Mouse (Mus musculus) c-Kit-negative CD71-positive TER-119-positive erythroid progenitor cells, embryonic 14.5 days (primary cell): ENCODE measurements around the gene Kif5a.

Source experiments
- DNase-seq: peaks from one replicate; pipeline ENCODE4 v3.0.0-alpha.2; 2013; ENCODE audit warnings: low read depth, low spot score

The Kif5a gene

DNA sequence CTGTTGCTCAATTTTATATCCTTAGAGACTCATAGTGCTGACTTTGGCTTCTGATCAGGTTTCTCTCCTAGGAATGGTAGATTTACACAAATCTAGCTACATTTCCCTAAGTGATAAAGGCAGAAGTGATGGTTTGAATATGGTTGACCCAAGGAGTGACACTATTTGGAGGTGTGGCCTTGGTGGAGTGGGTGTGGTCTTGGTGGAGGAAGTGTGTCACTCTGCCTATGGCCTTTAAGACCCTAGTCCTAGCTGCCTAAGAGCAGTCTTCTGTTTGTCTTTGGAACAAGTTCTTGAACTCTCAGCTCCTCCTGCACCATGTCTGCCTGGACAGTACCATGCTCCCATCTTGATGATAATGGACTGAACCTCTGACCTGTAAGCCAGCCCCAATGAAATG lies 46.0 kb downstream of the Kif5a start:
- DNase-seq, result no peak

DNA sequence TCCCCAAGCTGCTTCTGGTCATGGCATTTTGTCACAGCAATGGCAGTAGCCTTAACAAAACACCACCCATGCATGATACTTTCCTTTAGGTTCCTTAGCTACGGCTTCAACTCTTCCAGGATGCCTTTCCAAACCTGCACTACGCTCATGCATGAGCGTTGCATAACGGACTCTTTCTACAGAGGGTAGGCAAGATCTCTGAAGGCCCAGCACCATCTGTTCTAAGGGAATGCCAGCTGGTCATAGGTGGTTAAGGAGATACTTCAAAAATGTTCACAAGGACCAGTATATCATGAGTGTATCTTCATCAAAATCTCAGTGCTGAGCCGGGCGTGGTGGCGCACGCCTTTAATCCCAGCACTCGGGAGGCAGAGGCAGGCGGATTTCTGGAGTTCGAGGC lies 46.7 kb downstream of the Kif5a start:
- no peak for DNase-seq

DNA sequence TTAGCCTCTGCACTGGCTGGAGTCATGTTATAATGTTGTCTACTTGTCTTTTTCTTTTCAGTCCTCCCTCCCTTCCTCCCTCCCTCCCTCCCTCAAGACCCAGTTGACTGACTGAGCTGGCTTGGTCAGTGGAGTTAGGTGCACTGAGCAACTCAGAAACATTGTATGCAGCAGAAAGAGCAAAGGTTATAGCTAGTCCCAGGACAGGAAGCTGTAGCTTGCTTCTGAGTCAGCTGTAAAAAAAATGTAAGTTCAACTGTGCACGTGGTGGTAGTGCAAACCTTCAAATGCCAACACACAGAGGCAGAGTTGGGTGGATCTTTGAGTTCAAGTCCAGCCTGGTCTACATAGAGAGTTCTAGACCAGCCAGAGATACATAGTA lies 48.7 kb downstream of the Kif5a start:
- DNase-seq, result no peak

GRCm38 (mm10) chr10:127213704-127214421 lies 49.3 kb downstream of the Kif5a start:
- DNase-seq, result no peak

DNA sequence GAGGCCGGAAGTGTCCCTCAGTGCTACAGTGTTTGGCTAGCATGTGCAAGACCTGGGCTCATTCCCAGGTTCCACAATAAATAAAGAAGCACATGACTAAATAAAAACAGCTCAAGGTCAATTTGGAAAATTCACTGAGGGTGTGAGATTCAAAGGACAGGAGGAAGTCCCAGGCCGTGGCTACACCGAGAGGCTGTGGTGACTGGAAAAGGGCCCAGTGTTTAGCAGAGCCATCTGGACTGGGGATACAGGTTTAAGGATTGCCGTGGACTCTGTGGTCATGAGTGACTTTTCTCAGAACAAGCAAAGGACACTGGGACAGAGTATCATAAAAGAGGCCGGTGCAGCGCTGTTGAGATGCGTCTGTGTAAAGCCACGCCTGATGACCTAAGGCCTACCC lies 49.9 kb downstream of the Kif5a start:
- DNase-seq, result no peak

DNA sequence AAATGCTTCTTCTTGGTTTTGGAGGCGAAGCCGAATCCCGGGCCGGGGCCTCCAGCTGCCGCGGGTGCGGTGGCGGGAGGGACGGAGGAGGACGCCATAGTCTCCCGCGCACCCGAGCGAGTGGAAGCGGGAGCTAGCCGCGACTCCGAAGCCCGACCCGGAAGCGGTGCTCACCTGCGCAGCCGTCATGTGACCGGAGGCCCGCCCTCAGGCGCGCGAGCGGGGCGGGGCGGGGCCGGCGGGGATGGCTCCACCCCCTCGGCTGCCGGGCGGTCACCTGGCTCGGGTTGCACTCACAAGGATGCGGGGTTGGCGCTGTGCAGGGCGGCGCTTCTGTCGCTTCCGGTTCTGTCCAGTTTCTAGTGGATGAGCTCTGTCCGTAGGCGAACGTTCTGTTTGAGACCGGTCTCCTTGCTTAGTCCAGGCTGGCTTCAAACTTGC lies 51.7 kb downstream of the Kif5a start, which contains the start of gene Pip4k2c:
TSS of gene Pip4k2c (minus strand) at position 172 of the 441 bp plus-strand sequence.
- DNase-seq, result peak; percentile 84

DNA sequence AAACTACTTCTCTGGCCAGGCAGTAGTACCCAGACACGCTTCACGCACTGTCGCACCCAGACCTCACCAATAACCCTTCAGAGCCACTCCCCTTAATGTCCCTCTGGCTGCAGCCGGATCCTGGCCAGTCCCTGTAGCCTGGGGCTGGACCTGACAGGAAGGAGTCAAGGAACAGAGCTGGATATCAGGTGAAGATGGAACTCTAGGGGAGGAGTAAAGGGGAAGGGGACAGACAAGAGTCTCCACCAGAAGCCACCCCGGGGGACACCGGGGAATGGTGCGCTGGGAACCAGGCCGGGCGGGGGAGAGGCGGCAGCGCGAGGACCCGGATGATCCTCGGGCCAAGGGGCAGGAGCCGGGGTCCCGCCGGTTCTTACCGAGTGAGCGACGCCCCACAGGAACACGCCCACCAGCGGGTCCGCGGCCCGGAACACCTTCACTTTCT lies 52.2 kb downstream of the Kif5a start:
- no peak for DNase-seq

GRCm38 (mm10) chr10:127209928-127210570 lies 53.1 kb downstream of the Kif5a start:
- DNase-seq, result no peak

- no peak for DNase-seq
Measured at GRCm38 (mm10) chr10:127208921-127209320, 54.2 kb downstream of the Kif5a start.

GRCm38 (mm10) chr10:127205373-127205772 lies 57.8 kb downstream of the Kif5a start:
- DNase-seq, result peak; percentile 78

DNA sequence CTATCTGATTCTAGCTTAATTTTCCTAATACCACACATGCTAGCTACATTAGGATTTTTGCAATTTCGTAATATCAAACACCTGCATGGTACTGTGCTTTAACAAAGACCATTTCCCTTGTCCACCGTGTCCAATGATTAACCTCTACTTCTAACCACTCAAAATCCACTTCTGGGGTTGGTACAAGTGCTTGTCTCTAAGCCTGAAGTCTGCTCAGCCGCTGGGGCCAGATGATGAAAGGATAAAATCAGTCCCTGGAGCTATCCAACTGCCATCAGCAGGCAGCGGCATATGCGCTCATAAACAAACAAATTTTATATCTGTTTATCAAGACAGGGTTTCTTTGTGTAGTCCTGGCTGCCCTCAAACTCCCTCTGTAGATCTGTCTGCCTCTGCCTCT lies 58.6 kb downstream of the Kif5a start:
- DNase-seq, result no peak

DNA sequence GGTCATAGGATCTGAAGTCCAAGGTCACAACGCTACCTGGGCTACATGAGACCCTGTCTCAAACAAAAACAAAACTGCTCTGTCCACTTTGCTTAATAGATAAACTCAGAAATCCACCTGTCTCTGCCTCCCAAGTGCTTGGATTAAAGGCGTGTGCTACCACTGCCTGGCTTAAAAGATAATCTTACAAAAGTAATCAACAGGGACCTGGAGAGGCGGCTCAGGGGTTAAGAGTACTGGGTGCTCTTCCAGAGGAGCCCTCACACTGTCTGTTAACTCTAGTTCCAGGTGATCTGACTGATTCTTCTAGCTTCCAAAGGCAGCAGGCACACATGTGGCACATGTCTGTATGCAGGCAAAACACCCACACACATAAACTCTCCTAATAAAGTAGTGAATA lies 60.0 kb downstream of the Kif5a start:
- no peak for DNase-seq

DNA sequence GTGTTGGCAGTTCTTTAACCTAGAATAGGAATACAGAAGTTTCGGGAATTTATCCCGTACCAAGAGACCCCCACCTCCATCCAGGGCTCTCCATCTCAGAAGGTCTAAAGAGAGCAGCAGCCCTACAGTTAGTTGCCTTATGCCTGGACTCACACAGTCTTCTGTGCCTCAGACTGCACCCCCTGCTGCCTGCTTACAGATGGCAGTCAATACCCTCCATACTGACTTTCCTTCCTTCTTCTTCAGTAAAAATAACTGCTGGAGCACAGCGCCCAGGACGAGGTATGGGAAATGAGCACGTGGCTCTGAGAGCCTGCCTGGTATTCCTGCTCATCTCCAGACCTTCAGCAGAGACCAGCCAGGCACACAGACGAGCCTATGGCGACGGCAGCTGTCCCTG lies 62.9 kb downstream of the Kif5a start:
- no peak for DNase-seq

DNA sequence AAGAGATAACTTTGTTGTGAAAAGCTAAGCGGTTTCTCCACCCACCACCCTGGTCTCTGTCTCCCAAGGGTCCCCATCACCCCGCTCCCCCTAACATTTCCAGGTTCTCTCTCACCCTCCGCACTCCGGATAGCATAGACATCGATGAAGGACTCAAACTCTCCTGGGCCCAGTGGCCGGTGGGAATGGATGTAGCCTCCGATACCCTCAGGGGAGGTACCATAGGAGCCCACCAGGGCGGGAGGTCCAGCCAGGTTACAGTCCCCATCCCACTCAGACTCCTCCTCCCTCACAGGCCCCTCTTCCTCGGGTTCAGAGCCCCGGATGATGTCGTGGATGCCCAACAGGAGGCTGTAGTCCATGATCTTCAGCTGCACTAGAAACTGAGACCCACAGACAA lies 63.7 kb downstream of the Kif5a start:
- DNase-seq, result no peak

DNA sequence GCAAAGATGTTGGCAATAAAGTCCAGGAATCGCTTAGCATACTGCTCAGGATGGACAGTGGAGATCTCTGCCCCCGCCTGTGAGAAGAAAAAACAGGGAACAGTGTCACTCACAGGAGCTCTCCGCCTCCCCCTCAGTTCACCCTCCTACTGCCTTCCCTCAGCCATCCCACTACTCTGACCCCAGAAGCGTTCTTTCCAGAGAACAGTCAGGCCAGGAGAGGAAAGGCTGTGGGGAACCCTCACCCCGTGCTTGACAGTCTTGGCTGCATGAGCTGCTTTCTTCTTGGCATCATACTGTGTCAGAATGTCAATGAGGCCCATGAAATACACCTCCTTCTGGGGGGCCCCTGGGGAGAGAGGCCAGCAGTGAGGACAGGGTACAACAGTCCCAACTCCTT lies 64.1 kb downstream of the Kif5a start:
- no peak for DNase-seq

DNA sequence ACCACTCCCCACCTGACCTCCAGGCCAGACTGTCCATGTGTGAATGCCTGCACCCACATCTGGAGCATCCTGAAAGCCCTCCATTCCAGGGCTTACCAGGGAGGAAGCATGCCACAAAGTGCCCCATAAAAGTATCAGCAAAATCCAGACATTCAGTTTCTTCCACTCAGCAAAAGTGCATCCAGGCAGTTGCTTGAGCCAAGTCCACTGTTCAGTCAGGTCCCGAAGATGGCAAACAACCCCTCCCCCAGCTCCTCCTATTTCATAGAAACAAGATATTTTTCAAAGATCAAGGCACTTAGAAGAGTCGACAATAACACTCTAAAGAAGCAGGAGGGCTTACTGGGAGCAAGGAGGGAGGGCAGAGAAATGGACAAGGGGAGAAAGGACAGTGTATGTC lies 64.7 kb downstream of the Kif5a start:
- no peak for DNase-seq

- no peak for DNase-seq
Measured at GRCm38 (mm10) chr10:127197505-127198110, 65.5 kb downstream of the Kif5a start.

DNA sequence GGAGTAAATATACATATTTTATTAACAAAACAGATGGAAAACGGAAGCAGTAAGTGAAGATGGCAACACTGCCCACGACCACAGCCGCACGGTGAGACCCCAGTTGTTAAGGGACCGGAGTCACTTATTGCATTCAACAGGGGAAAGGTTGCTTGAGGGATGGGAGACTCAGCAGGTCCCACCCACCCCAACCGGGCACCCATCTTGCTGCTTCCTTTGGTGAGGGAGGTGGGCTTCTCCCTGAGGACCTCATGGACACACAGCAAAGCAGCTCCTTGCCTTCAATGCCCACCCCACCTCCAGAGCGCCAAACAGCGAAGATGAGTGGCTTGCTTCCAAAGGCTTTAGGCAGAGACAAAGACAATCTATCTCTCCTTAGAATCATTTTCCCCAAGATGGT lies 66.0 kb downstream of the Kif5a start:
- no peak for DNase-seq

GRCm38 (mm10) chr10:127196392-127196791 lies 66.8 kb downstream of the Kif5a start:
- no peak for DNase-seq

DNA sequence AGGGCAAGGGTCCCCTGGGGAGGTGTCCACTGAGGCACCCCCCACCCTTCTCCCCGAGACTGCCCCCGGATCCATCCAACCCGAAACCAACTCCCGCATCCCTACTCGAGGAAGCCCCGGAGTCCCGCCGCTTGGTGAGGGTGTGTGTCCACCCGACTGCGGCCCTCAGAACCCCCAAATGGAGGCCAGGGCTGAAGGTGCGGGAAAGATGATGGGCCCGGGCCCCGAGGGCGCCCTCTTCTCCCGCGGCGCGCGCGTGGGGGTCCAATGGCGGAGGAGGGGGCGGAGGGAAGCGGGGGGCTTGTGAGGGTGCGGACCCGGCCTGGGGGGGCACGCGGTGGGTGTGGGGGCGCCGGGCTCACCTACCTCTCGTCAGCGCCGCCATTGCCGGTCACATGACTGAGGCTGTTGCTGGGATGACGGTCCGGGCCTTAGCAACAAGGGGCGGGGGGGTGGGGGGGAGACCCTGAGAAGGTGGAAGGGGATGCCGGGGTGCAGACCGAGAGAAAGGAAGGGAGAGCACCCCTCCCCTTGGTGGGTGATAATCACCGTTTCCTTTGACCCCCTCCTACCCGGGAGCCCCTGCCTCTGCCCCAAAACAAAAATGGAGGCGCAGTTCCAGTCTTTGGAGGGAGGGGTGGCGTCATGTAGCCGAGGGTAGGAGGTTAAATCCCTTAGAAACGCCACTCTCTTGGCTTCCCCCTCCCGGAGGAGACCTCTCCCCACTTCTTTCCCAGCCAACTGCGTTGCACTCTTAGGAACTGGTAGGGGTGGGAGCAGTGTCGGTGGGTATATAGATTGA lies 67.6 kb downstream of the Kif5a start, which contains the start of gene Dtx3:
TSS of gene Dtx3 (minus strand) at position 401 of the 802 bp plus-strand sequence.
- no peak for DNase-seq

GRCm38 (mm10) chr10:127194428-127195327 lies 68.5 kb downstream of the Kif5a start:
- no peak for DNase-seq
